17 mouse cellular contexts compared by ENCODE assay signal in the genomic region with DNA sequence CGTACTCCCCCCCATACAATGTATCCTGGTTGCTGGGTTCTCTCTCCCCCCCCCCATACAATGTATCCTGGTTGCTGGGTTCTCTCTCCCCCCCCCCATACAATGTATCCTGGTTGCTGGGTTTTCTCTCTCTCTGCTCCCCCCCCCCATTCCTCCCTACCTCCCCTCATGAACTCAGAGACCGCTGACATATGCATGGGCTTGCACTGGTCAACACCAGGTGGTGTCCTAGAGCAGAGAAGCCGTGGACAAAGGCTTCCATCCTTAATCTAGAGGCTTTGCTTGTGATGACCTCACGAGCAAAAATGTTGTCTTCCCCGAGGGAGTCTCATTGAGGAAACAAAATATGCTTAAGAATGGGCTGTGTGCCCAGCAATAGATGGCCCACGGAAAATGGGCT.
A peak's percentile ranks its signal among the peaks of the same experiment; 100 is the strongest.
DNase-seq lines count a peak whose midpoint lies in the region; ATAC-seq and TF ChIP-seq lines count a peak whose summit lies in the region.
"Had no signal": no experiment of that assay in that cellular context is flagged by ENCODE, and none has a peak within 500 bp of the region (broad histone marks: within the 10 kb centered on the region; RNA-seq: fewer than 3 reads in every experiment).

No protein-coding gene starts in this region.

- TF ChIP-seq CTCF in heart, adult 2 months (IDR thresholded peaks at IDR 0.05), result 0 out of 2 replicates have a peak, but pooled peaks have one; percentile 8
- peak; percentile 37; the same call in 1 of the 2 replicates for TF ChIP-seq CTCF in kidney, postnatal 0 days (IDR thresholded peaks at IDR 0.05; ENCODE audit: low read depth)
- peak; percentile 31; the same call in 1 of the 2 replicates for TF ChIP-seq CTCF in stomach, postnatal 0 days (IDR thresholded peaks at IDR 0.05; ENCODE audit: low read depth)

- no peak overlapping the region for H3K9ac ChIP-seq in heart, adult 2 months (ENCODE audit: low read depth, low read length)
- no peak overlapping the region for H3K9ac ChIP-seq in kidney, postnatal 0 days (ENCODE audit: low read depth, low read length)
- H3K9ac ChIP-seq in stomach, postnatal 0 days (ENCODE audit: low read length), result no peak overlapping the region
- H3K9ac ChIP-seq in liver, embryonic 12.5 days, result no peak overlapping the region
- H3K9ac ChIP-seq: hindbrain, embryonic 14.5 days; lung, embryonic 15.5 days had no signal

- DNase-seq in heart, adult 2 months, result no peak
- DNase-seq in heart, adult 8-10 months (ENCODE audit: low spot score), result no peak
- no peak for DNase-seq in kidney, postnatal 0 days (ENCODE audit: low spot score)
- DNase-seq in kidney, adult 9 months, result no peak
- peak; percentile 13 for DNase-seq in retina, postnatal 1 day
- DNase-seq in retina, embryonic 14.5 days (ENCODE audit: low spot score), result no peak
- no peak for DNase-seq in stomach, postnatal 0 days (ENCODE audit: low spot score)
- DNase-seq: gastrocnemius, adult 2 months; kidney, adult 2 months; liver; right cerebral cortex, postnatal 14 days; thymus, postnatal 36 days had no signal

- no peaks in the 10 kb centered on the region for H3K79me2 ChIP-seq in heart, adult 2 months (replicated peaks; ENCODE audit: control insufficient read depth, insufficient read depth, low read length)

- H3K4me3 ChIP-seq in heart, adult 2 months, result no peak overlapping the region
- no peak overlapping the region for H3K4me3 ChIP-seq in kidney, postnatal 0 days (replicated peaks; ENCODE audit: low read depth, low read length)
- no peak overlapping the region for H3K4me3 ChIP-seq in stomach, postnatal 0 days (ENCODE audit: low read depth, low read length)
- H3K4me3 ChIP-seq in liver, embryonic 12.5 days, result no peak overlapping the region
- H3K4me3 ChIP-seq: forebrain, embryonic 10.5 days; gastrocnemius, adult 2 months; layer of hippocampus, adult 2 months; lung, embryonic 15.5 days had no signal

- H3K4me2 ChIP-seq in kidney, postnatal 0 days (ENCODE audit: low read length), result no peak overlapping the region
- no peak overlapping the region for H3K4me2 ChIP-seq in stomach, postnatal 0 days (replicated peaks; ENCODE audit: low read depth)
- no peak overlapping the region for H3K4me2 ChIP-seq in liver, embryonic 12.5 days
- H3K4me2 ChIP-seq: hindbrain, embryonic 14.5 days; lung, embryonic 15.5 days had no signal

- no peak overlapping the region for H3K27ac ChIP-seq in heart, adult 2 months
- no peak overlapping the region for H3K27ac ChIP-seq in kidney, postnatal 0 days
- no peak overlapping the region for H3K27ac ChIP-seq in stomach, postnatal 0 days (replicated peaks)
- H3K27ac ChIP-seq in liver, embryonic 12.5 days, result no peak overlapping the region
- H3K27ac ChIP-seq: forebrain, embryonic 10.5 days; gastrocnemius, adult 2 months; hindbrain, embryonic 14.5 days; layer of hippocampus, adult 2 months; lung, embryonic 15.5 days had no signal

- H3K36me3 ChIP-seq in heart, adult 2 months (ENCODE audit: control insufficient read depth, insufficient read depth, low read length), result no peaks in the 10 kb centered on the region
- no peaks in the 10 kb centered on the region for H3K36me3 ChIP-seq in kidney, postnatal 0 days (ENCODE audit: insufficient read depth, low read length)
- no peaks in the 10 kb centered on the region for H3K36me3 ChIP-seq in stomach, postnatal 0 days (ENCODE audit: control insufficient read depth, insufficient read depth, low read length)
- no peaks in the 10 kb centered on the region for H3K36me3 ChIP-seq in liver, embryonic 12.5 days
- H3K36me3 ChIP-seq: forebrain, embryonic 10.5 days; lung, embryonic 15.5 days had no signal

- TF ChIP-seq POLR2A in heart, adult 2 months (IDR thresholded peaks at IDR 0.05; ENCODE audit: insufficient read depth, low read depth, low read length), result no peak

- H3K9me3 ChIP-seq in kidney, postnatal 0 days (replicated peaks; ENCODE audit: low read length), result no peaks in the 10 kb centered on the region
- H3K9me3 ChIP-seq in stomach, postnatal 0 days (ENCODE audit: control insufficient read depth, low read length), result no peaks in the 10 kb centered on the region
- H3K9me3 ChIP-seq in liver, embryonic 12.5 days (replicated peaks), result no peaks in the 10 kb centered on the region
- H3K9me3 ChIP-seq: forebrain, embryonic 10.5 days; lung, embryonic 15.5 days had no signal

- H3K4me1 ChIP-seq in heart, adult 2 months (ENCODE audit: control insufficient read depth, insufficient read depth, low read length), result no peaks in the 10 kb centered on the region
- H3K4me1 ChIP-seq in kidney, postnatal 0 days (replicated peaks; ENCODE audit: insufficient read depth, low read length), result no peaks in the 10 kb centered on the region
- no peaks in the 10 kb centered on the region for H3K4me1 ChIP-seq in stomach, postnatal 0 days (replicated peaks; ENCODE audit: control insufficient read depth, insufficient read depth)
- H3K4me1 ChIP-seq in liver, embryonic 12.5 days, result no peaks in the 10 kb centered on the region
- H3K4me1 ChIP-seq: forebrain, embryonic 10.5 days; lung, embryonic 15.5 days had no signal

- H3K27me3 ChIP-seq in heart, adult 2 months (ENCODE audit: control insufficient read depth, insufficient read depth, low read length), result no peaks in the 10 kb centered on the region
- H3K27me3 ChIP-seq in kidney, postnatal 0 days (ENCODE audit: insufficient read depth, low read length), result no peaks in the 10 kb centered on the region
- no peaks in the 10 kb centered on the region for H3K27me3 ChIP-seq in stomach, postnatal 0 days (ENCODE audit: control insufficient read depth, insufficient read depth, low read length)
- no peaks in the 10 kb centered on the region for H3K27me3 ChIP-seq in liver, embryonic 12.5 days (replicated peaks)
- H3K27me3 ChIP-seq: lung, embryonic 15.5 days had no signal

- WGBS in heart, adult 2 months, result 48% methylated on average over 6 of the region's 6 CpGs
- 67% methylated on average over 6 of the region's 6 CpGs for WGBS in kidney, postnatal 0 days
- 60% methylated on average over 6 of the region's 6 CpGs for WGBS in stomach, postnatal 0 days
- 40% methylated on average over 6 of the region's 6 CpGs for WGBS in liver, embryonic 12.5 days (ENCODE audit: insufficient replicate concordance)

- TF ChIP-seq EP300 in heart, adult 2 months (IDR thresholded peaks at IDR 0.05; ENCODE audit: insufficient read depth, low read depth, low read length), result no peak
- no peak for TF ChIP-seq EP300 in stomach, postnatal 0 days (optimal IDR thresholded peaks at IDR 0.05)

- ATAC-seq in kidney, postnatal 0 days (replicated peaks; ENCODE audit: low FRiP score, low read depth), result no peak
- no peak for ATAC-seq in stomach, postnatal 0 days (ENCODE audit: low FRiP score, low TSS enrichment)
- ATAC-seq in liver, embryonic 12.5 days, result no peak

- intact Hi-C loops in heart, adult 2 months (cut with DNase I), result no loop called here
